Mouse (Mus musculus): ENCODE measurements at regions not wholly inside any gene's neighbourhood (a gene's known extent, or its start where the extent isn't known, plus 50 kb on each side); places are given as distances from the start of the nearest gene placed in this dataset.

- no peak for DNase-seq
Measured at GRCm38 (mm10) chr8:49946919-49947612, 1103.3 kb upstream of the Tenm3 start.

DNA sequence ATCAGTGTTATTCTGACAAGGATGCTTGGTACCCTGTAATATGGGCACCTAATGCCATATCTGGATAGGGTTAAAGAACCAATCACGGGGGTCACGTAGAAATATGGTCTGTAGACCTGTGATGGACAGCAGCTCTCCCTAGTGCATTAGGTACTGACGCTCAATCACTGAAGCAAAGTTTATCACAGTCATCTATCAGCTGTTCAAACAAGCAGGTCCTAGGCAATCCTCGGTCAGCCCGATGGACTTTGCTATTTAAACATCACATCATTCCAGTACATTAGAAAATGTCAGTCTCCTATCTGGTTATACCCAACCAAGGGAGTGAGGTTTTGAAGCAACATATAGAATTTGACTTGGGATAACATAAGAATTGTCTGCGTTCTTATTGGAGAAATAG is 1088.4 kb upstream of the Tenm3 start:
- no peak for DNase-seq

GRCm38 (mm10) chr8:49926402-49927172 is 1082.8 kb upstream of the Tenm3 start:
- no peak for DNase-seq

- DNase-seq, result no peak
Measured at GRCm38 (mm10) chr8:49905099-49905498, 1061.3 kb upstream of the Tenm3 start.

DNA sequence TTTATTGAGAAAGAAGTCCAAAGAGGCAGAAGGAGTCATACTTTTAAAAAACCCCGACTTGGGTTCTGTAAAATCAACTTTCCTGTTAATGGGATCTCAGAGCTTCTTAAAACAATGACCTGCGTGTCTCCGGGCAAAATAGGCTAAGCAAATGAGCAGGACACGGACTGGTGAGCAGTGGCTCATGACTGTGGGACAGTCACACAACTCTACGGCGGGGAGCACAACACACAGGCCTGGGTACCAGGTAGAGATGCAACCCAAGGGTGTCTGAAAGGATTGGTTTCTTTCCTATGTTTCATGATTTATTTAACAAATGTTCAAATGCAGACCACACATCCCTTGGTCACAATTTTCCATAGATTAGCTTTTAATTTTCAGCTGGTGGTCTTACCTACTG is 1058.3 kb upstream of the Tenm3 start:
- DNase-seq, result no peak

GRCm38 (mm10) chr8:49901601-49902000 is 1057.8 kb upstream of the Tenm3 start:
- peak; percentile 65 for DNase-seq
